Mouse (Mus musculus) brain, embryonic 14.5 days (tissue): ENCODE results near the gene L3hypdh.

Experiments
- CTCF ChIP-seq: fragments of 200-500 bp; IDR thresholded peaks from 2 replicates; pipeline ENCODE4 v1.5.1; 2012; ENCODE audit warnings: inconsistent platforms, mild to moderate bottlenecking, moderate library complexity, borderline replicate concordance; ENCODE audit not compliant: insufficient read depth, insufficient read length; ENCODE audit errors: extremely low read depth
- POLR2A ChIP-seq: fragments of 200-500 bp; IDR thresholded peaks from 2 replicates; pipeline ENCODE4 v1.6.1; 2012; ENCODE audit warnings: mild to moderate bottlenecking, inconsistent platforms, borderline replicate concordance; ENCODE audit not compliant: poor library complexity, insufficient read depth, insufficient read length, severe bottlenecking; ENCODE audit errors: extremely low read depth

- TF ChIP-seq CTCF (no peak), POLR2A (no peak)
Observed at GRCm38 (mm10) chr12:72078248-72078647, 7.0 kb downstream of the L3hypdh start.
